Mouse (Mus musculus) stomach, embryonic 16.5 days (tissue): ENCODE data around the gene Ugt3a2. TPM values are rescaled to one million over a fixed set of nuclear protein-coding genes. Genes with fewer than 3 reads are reported as not detected.

Experiments
- ATAC-seq: fragments of 200-750 bp; cut with Nextera tagmentation; 2 replicates; pipeline ENCODE4 v1.8.0; 2017; ENCODE audit warnings: moderate number of reproducible peaks, moderate TSS enrichment; ENCODE audit not compliant: insufficient read depth, low FRiP score
- H3K27ac ChIP-seq: fragments of 300-500 bp; sonication (generic); 2 replicates; pipeline ENCODE4 v1.5.1; 2014; ENCODE audit warnings: low read length
- H3K27me3 ChIP-seq: fragments of 300-500 bp; sonication (generic); 2 replicates; pipeline ENCODE4 v1.6.1; 2014; ENCODE audit warnings: low read length, control low read depth, mixed read lengths; ENCODE audit not compliant: control insufficient read depth, insufficient read depth
- H3K36me3 ChIP-seq: fragments of 300-500 bp; sonication (generic); 2 replicates; pipeline ENCODE4 v1.6.1; 2014; ENCODE audit warnings: low read length; ENCODE audit not compliant: control insufficient read depth, insufficient read depth
- H3K4me1 ChIP-seq: fragments of 300-500 bp; sonication (generic); 2 replicates; pipeline ENCODE4 v1.6.1; 2014; ENCODE audit warnings: low read length, control low read depth, mixed read lengths; ENCODE audit not compliant: control insufficient read depth, insufficient read depth
- H3K4me2 ChIP-seq: fragments of 300-500 bp; sonication (generic); 2 replicates; pipeline ENCODE4 v1.6.1; 2014; ENCODE audit warnings: low read depth, low read length, mixed read lengths
- H3K4me3 ChIP-seq: fragments of 300-500 bp; sonication (generic); replicated peaks from 2 replicates; pipeline ENCODE4 v1.5.1; 2014; ENCODE audit warnings: mild to moderate bottlenecking, low read length
- H3K9ac ChIP-seq: fragments of 300-500 bp; sonication (generic); 2 replicates; pipeline ENCODE4 v1.6.1; 2014; ENCODE audit warnings: low read length
- H3K9me3 ChIP-seq: fragments of 300-500 bp; sonication (generic); replicated peaks from 2 replicates; pipeline ENCODE4 v1.6.1; 2016; ENCODE audit warnings: low read length, control low read depth; ENCODE audit not compliant: control insufficient read depth
- WGBS: fragments of 180-500 bp; shearing (Covaris S2); extraction: QIAGEN DNeasy Blood & Tissue Kit; methylation state at CpG from one replicate; pipeline ENCODE4 v1.1.7; 2014; 5-methylcytosine and 5-hydroxymethylcytosine counted together
- polyA plus RNA-seq: library from polyadenylated mRNA; unstranded; fragments of >200 nt; fragmentation: Nextera tagmentation; extraction: Ambion mirVana; gene quantifications from 2 replicates; pipeline ENCODE4 v1.2.1, GENCODE M21; 2015

Ugt3a2 gene
- polyA plus RNA-seq, 1 experiment from 2014 or later, result not detected

GRCm38 (mm10) chr15:9376281-9376680, 40.9 kb downstream of the Ugt3a2 start:
- no peak overlapping the region for H3K27ac ChIP-seq
- H3K27me3 ChIP-seq, result no peaks in the 10 kb centered on the region
- WGBS, result 84% methylated on average over 7 of the region's 7 CpGs
- no peak overlapping the region for H3K9ac ChIP-seq
- H3K9me3 ChIP-seq, result no peaks in the 10 kb centered on the region
- H3K4me1 ChIP-seq, result no peaks in the 10 kb centered on the region
- ATAC-seq, result no peak
- H3K36me3 ChIP-seq, result no peaks in the 10 kb centered on the region
- H3K4me2 ChIP-seq, result no peak overlapping the region
- no peak overlapping the region for H3K4me3 ChIP-seq

DNA sequence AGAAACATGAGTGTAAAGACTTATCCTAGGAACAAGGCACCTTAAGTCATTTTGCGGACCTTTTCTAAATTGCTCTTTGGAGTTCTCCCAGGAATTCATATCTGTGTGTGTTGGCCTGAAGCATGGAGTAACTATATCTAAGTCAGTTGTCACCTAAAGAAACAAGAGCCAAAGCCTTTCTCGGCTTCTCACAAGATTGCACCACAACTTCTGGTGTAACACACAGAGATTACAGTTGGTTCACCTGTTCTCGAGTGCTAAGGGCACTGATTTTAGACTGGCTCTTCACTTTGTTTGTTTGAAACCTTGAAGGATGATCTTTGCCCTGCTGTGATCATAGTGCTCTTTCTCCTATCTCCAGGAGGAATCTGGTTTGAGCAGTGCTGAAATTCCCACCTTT, 74.1 kb downstream of the Ugt3a2 start:
- H3K4me2 ChIP-seq, result no peak overlapping the region
- H3K4me1 ChIP-seq, result no peaks in the 10 kb centered on the region
- no peaks in the 10 kb centered on the region for H3K27me3 ChIP-seq
- no peak for ATAC-seq
- no peak overlapping the region for H3K4me3 ChIP-seq
- no peak overlapping the region for H3K9ac ChIP-seq
- H3K9me3 ChIP-seq, result no peaks in the 10 kb centered on the region
- H3K36me3 ChIP-seq, result no peaks in the 10 kb centered on the region
- H3K27ac ChIP-seq, result no peak overlapping the region
- WGBS, result 77% methylated on average over 3 of the region's 3 CpGs

Other genes with a start within 250 kb of the Ugt3a2 start
- 2.8 and 3.2 TPM in 2 replicates for gene Lmbrd2, start 195.0 kb upstream of the Ugt3a2 start, polyA plus RNA-seq
- 44.0 and 50.3 TPM in 2 replicates for gene Skp2, start 180.1 kb upstream of the Ugt3a2 start, polyA plus RNA-seq
- gene Ugt3a1, start 58.7 kb upstream of the Ugt3a2 start, polyA plus RNA-seq, result 0.12 and 0.16 TPM in 2 replicates
- gene Capsl, start 100.5 kb downstream of the Ugt3a2 start, polyA plus RNA-seq, result 11.8 and 12.3 TPM in 2 replicates
- 0.80 and 0.99 TPM in 2 replicates for gene Il7r, start 194.6 kb downstream of the Ugt3a2 start, polyA plus RNA-seq